Mouse (Mus musculus) liver, postnatal 0 days (tissue): Measurements from ENCODE around the gene Defa21. TPM values are rescaled to one million over a fixed set of nuclear protein-coding genes. Genes with fewer than 3 reads are reported as not detected.
"Not testable (repeated sequence)": the region's sequence is repeated elsewhere in the genome, so short reads cannot be mapped to it uniquely, and the experiment has no call there.

Experiments used
- ATAC-seq: fragments of 200-750 bp; cut with Nextera tagmentation; 2 replicates; pipeline ENCODE4 v1.8.0; 2017; ENCODE audit warnings: mild to moderate bottlenecking, moderate library complexity
- DNase-seq: peaks from one replicate; pipeline ENCODE4 v3.0.0-alpha.2; 2016
- H3K27ac ChIP-seq: fragments of 300-500 bp; sonication (generic); 2 replicates; pipeline ENCODE4 v1.5.1; 2014; ENCODE audit warnings: antibody characterized with exemption, moderate library complexity, mild to moderate bottlenecking, low read depth
- H3K27me3 ChIP-seq: fragments of 300-500 bp; sonication (generic); 2 replicates; pipeline ENCODE4 v1.6.1; 2014; ENCODE audit warnings: low read length, control low read depth, mixed read lengths; ENCODE audit not compliant: insufficient read depth
- H3K36me3 ChIP-seq: fragments of 300-500 bp; sonication (generic); replicated peaks from 2 replicates; pipeline ENCODE4 v1.6.1; 2014; ENCODE audit warnings: mild to moderate bottlenecking, control low read depth, low read length, moderate library complexity, mixed read lengths; ENCODE audit not compliant: insufficient read depth
- H3K4me1 ChIP-seq: fragments of 300-500 bp; sonication (generic); 2 replicates; pipeline ENCODE4 v1.6.1; 2014; ENCODE audit warnings: antibody characterized with exemption, mild to moderate bottlenecking, control low read depth; ENCODE audit not compliant: insufficient read depth
- H3K4me2 ChIP-seq: fragments of 300-500 bp; sonication (generic); 2 replicates; pipeline ENCODE4 v1.6.1; 2014; ENCODE audit warnings: low read depth, mild to moderate bottlenecking, low read length, moderate library complexity, mixed read lengths
- H3K4me3 ChIP-seq: fragments of 300-500 bp; sonication (generic); 2 replicates; pipeline ENCODE4 v1.5.1; 2014; ENCODE audit warnings: low read depth, low read length
- H3K9ac ChIP-seq: fragments of 300-500 bp; sonication (generic); replicated peaks from 2 replicates; pipeline ENCODE4 v1.6.1; 2014; ENCODE audit warnings: mild to moderate bottlenecking, moderate library complexity
- H3K9me3 ChIP-seq: fragments of 300-500 bp; sonication (generic); 2 replicates; pipeline ENCODE4 v1.6.1; 2016; ENCODE audit warnings: mild to moderate bottlenecking, control low read depth, low read length, mixed read lengths
- CTCF ChIP-seq: sonication (generic); IDR thresholded peaks from 2 replicates; pipeline ENCODE4 v1.5.1; 2016; ENCODE audit warnings: antibody characterized with exemption, low read depth
- EP300 ChIP-seq: IDR thresholded peaks from 2 replicates; pipeline ENCODE4 v1.6.1; 2016; ENCODE audit warnings: antibody characterized with exemption, low read depth, mild to moderate bottlenecking
- WGBS: fragments of 180-500 bp; shearing (Covaris S2); extraction: QIAGEN DNeasy Blood & Tissue Kit; methylation state at CpG from one replicate; pipeline ENCODE4 v1.1.7; 2014; ENCODE audit not compliant: insufficient replicate concordance; 5-methylcytosine and 5-hydroxymethylcytosine counted together
- polyA plus RNA-seq: library from polyadenylated mRNA; unstranded; fragments of >200 nt; fragmentation: Nextera tagmentation; extraction: Ambion mirVana; gene quantifications from 2 replicates; pipeline ENCODE4 v1.2.1, GENCODE M21; 2015

Defa21 gene
- not detected in 2 replicates for polyA plus RNA-seq

DNA sequence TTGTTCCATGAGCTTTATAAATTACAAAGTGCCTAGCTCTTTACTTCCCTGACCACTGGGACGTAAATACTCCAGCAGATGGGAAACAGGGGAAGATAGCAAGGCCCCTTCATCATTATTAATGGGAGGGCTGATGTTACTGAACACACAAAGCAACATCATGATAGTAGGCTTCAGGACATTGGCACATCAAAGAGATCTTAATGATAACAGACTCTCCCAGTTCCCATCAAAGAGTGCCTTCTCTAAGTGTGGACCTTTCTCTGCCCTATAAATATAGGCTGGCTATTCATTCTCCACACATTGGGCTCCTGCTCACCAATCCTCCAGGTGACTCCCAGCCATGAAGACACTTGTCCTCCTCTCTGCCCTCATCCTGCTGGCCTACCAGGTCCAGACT is at the start of gene Defa21:
Gene Defa21 (plus strand): TSS at position 301 of the 400 bp plus-strand sequence.
- no CpG with 5 or more reads among the region's 1 CpGs for WGBS
- not testable (repeated sequence) for H3K4me1 ChIP-seq, H3K4me2 ChIP-seq, H3K4me3 ChIP-seq, ATAC-seq, H3K27ac ChIP-seq, H3K36me3 ChIP-seq, H3K9me3 ChIP-seq, H3K9ac ChIP-seq, DNase-seq, H3K27me3 ChIP-seq

DNA sequence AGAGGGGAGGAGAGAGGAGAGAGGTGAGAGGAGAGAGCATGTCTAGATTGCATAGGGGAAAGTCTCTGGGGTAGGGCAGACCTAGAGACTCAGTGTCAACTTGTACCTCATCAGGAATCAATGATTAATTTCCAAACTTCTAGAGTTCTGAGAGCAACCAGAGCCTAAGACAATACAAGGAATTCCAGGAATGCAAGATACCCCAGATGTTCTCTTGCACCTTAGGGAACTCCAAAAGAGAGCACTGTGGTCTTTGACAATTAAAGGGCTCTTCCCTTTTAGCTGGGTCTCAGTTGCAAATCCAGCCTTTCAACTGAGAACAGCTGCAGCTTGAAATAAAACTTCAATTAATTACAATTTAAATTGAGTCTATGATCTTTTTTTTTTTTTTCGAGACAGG is 45.5 kb upstream of the Defa21 start:
- Histone ChIP-seq H3K9ac (no peak overlapping the region), H3K36me3 (no peaks in the 10 kb centered on the region), H3K9me3 (no peaks in the 10 kb centered on the region), H3K4me3 (no peak overlapping the region), H3K27me3 (no peaks in the 10 kb centered on the region), H3K4me2 (no peak overlapping the region), H3K4me1 (no peaks in the 10 kb centered on the region), H3K27ac (no peak overlapping the region)
- no peak for DNase-seq
- TF ChIP-seq CTCF: no peak
- TF ChIP-seq EP300: no peak
- no peak for ATAC-seq
- WGBS: 44% methylated on average over 1 of the region's 1 CpGs

DNA sequence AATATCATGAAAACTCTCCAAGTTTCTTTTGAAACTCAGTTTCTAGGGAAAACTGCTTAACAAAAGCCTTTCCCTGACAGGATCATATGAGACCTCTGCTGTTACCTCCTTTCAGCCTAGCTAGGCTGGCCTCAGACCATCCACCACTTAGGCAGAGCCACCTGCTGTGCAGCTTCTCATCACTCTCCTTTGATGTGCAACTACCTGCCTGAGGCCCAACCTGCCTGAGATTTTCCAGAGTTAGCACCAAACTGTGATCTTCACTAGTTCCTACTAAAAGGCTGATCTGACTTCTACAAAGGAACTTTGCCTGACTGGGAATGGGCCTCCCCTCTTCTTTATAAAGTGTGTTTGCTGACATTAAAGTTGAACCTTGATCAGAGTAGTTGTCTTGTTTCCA is 31.3 kb upstream of the Defa21 start:
- not testable (repeated sequence) for H3K4me3 ChIP-seq, ATAC-seq, H3K9me3 ChIP-seq, H3K36me3 ChIP-seq, H3K4me1 ChIP-seq, H3K27ac ChIP-seq, H3K27me3 ChIP-seq, H3K4me2 ChIP-seq, H3K9ac ChIP-seq, DNase-seq

DNA sequence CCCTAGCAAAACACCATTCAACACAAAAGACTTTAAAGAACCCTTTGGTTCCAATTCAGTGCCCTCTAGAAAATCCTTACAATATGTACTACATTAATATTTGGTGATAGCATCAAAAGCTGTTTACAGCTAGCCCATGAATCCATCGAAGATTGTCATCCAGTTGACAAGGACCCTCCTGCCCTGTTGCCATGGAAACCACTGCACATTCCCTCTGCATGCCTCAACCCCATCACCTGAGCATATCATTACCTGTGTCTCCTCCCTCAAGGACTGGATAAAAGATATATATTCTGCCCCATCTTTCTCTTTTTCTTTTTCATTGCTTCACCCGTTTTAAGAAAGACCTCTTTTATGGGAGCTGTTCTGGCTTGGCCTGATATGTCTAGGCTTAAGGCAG is 28.6 kb upstream of the Defa21 start:
- no peak for DNase-seq
- Histone ChIP-seq H3K4me2 (no peak overlapping the region), H3K9me3 (no peaks in the 10 kb centered on the region), H3K27me3 (no peaks in the 10 kb centered on the region), H3K4me3 (no peak overlapping the region), H3K9ac (no peak overlapping the region), H3K36me3 (no peaks in the 10 kb centered on the region), H3K4me1 (no peaks in the 10 kb centered on the region), H3K27ac (no peak overlapping the region)
- WGBS: 66% methylated on average over 2 of the region's 2 CpGs
- no peak for ATAC-seq
- TF ChIP-seq CTCF (no peak), EP300 (no peak)

DNA sequence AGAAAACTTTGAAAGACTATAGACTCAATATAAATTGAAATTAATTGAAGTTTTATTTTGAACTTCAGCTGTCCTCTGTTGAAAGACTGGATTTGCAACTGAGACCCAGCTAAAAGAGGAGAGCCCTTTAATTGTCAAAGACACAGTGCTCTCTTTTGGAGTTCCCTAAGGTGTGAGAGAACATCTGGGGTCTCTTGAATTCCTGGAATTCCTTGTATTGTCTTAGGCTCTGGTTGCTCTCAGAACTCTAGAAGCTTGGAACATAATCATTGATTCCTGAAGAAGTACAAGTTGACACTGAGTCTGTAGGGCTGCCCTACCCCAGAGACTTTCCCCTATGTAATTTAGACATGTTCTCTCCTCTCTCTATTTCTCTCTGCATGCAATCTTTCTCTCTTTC is 28.1 kb upstream of the Defa21 start:
- Histone ChIP-seq H3K4me3 (no peak overlapping the region), H3K9ac (no peak overlapping the region), H3K4me2 (no peak overlapping the region), H3K27ac (no peak overlapping the region), H3K36me3 (no peaks in the 10 kb centered on the region), H3K9me3 (no peaks in the 10 kb centered on the region), H3K4me1 (no peaks in the 10 kb centered on the region), H3K27me3 (no peaks in the 10 kb centered on the region)
- TF ChIP-seq CTCF (no peak), EP300 (no peak)
- ATAC-seq (no peak), DNase-seq (no peak)

DNA sequence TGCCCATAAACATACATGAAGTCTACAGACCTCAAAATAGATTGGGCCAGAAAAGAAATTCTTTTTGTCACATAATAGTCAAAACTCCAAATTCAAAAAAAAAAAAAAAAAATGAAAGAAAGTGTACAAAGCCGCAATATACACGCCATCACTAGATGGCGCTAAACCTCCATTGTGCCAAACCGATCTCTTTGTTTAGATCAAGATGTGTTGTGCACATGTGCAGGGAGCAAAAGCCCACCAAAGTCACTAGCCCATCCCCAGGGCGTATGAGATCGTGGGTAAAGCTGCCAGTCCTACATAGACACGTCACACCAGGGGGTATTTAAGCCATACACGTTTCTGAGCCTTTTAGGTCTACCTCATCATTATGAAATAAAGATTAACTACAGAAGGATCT is 24.2 kb upstream of the Defa21 start:
- no peak overlapping the region for H3K4me3 ChIP-seq
- no peaks in the 10 kb centered on the region for H3K9me3 ChIP-seq
- no peak overlapping the region for H3K27ac ChIP-seq
- no peak overlapping the region for H3K9ac ChIP-seq
- TF ChIP-seq CTCF: peak; percentile 56
- no peak for TF ChIP-seq EP300
- ATAC-seq (no peak), DNase-seq (peak; percentile 14)
- H3K36me3 ChIP-seq: no peaks in the 10 kb centered on the region
- no peaks in the 10 kb centered on the region for H3K27me3 ChIP-seq
- H3K4me2 ChIP-seq: no peak overlapping the region
- WGBS: 45% methylated on average over 8 of the region's 8 CpGs
- no peaks in the 10 kb centered on the region for H3K4me1 ChIP-seq

DNA sequence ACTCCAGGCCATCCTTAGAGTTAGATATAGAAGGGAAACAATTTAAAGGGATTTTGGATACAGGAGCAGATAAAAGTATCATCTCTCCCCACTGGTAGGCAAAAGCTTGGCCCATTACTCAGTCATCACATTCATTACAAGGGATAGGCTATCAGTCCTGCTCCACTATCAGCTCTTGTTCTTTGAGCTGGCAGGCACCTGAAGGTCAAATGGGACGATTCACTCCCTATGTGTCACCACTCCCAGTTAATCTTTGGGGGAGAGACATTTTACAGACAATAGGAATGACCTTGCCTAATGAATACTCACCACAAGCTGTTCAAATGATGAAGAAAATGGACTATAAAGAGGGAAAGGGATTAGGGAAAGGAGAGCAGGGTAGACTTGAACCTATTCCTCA is 18.5 kb upstream of the Defa21 start:
- Histone ChIP-seq H3K9me3 (no peaks in the 10 kb centered on the region), H3K27me3 (no peaks in the 10 kb centered on the region), H3K4me2 (no peak overlapping the region), H3K27ac (no peak overlapping the region), H3K36me3 (no peaks in the 10 kb centered on the region), H3K4me3 (no peak overlapping the region), H3K9ac (no peak overlapping the region), H3K4me1 (no peaks in the 10 kb centered on the region)
- no peak for DNase-seq
- ATAC-seq: no peak
- WGBS: 10% methylated on average over 1 of the region's 1 CpGs
- no peak for TF ChIP-seq EP300
- TF ChIP-seq CTCF: no peak

DNA sequence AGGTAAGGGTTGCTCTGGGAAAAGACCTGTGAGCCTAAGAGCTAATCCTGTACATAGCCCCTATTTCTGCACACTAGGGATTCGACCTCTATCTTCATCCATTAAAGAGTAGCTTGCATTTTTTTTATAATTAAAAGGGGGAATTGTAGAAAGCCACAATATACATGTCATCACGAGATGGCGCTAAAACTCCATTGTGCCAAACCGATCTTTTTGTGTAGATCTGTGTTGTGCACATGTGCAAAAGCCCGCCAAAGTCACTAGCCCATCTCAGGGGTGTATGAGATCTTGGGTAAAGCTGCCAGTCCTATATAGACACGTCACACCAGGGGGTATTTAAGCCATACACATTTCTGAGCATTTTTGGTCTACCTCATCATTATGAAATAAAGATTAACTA is 16.8 kb upstream of the Defa21 start:
- H3K9me3 ChIP-seq, H3K9ac ChIP-seq, H3K27me3 ChIP-seq, DNase-seq, ATAC-seq, H3K4me3 ChIP-seq, H3K27ac ChIP-seq, H3K4me2 ChIP-seq, H3K36me3 ChIP-seq, H3K4me1 ChIP-seq: not testable (repeated sequence)
- WGBS: 43% methylated on average over 6 of the region's 6 CpGs

DNA sequence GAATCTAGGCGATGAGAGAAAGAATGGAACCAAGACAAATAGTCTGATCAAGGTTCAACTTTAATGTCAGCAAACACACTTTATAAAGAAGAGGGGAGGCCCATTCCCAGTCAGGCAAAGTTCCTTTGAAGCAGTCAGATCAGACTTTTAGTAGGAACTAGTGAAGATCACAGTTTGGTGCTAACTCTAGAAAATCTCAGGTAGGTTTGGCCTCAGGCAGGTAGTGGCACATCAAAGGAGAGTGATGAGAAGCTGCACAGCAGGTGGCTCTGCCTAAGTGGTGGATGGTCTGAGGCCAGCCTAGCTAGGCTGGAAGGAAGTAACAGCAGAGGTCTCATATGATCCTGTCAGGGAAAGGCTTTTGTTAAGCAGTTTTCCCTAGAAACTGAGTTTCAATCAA is 14.8 kb upstream of the Defa21 start:
- H3K9me3 ChIP-seq, H3K36me3 ChIP-seq, H3K4me1 ChIP-seq, H3K27ac ChIP-seq, H3K4me2 ChIP-seq, H3K4me3 ChIP-seq, DNase-seq, H3K9ac ChIP-seq, ATAC-seq, H3K27me3 ChIP-seq: not testable (repeated sequence)
- 60% methylated on average over 1 of the region's 1 CpGs for WGBS

DNA sequence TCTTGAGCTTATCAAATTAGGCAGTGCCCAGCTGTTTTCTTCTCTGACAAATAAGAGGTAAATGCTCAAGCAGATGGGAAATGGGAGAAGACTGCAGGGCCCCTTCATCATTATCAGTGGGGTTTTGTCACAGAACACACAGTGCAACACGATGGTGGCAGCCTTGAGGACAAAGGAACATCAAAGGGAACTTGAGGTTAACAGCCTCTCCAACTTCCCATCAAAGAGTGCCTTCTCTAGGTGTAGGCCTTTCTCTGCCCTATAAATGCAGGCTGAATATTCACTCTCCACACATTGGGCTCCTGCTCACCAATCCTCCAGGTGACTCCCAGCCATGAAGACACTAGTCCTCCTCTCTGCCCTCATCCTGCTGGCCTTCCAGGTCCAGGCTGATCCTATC is 29.4 kb downstream of the Defa21 start, which contains the start of gene Defa23:
Gene Defa23 (plus strand): TSS at position 301 of the 400 bp plus-strand sequence.
- DNase-seq, H3K36me3 ChIP-seq, H3K4me3 ChIP-seq, H3K27ac ChIP-seq, H3K4me2 ChIP-seq, H3K9me3 ChIP-seq, H3K9ac ChIP-seq, H3K27me3 ChIP-seq, ATAC-seq, H3K4me1 ChIP-seq: not testable (repeated sequence)
- no CpG with 5 or more reads among the region's 1 CpGs for WGBS
